Mouse (Mus musculus) testis, adult 2 months (tissue): ENCODE measurements at regions not wholly inside any gene's neighbourhood (a gene's known extent, or its start where the extent isn't known, plus 50 kb on each side); places are given as distances from the start of the nearest gene placed in this dataset.

Experiments used
- CTCF ChIP-seq: fragments of 200-500 bp; IDR thresholded peaks from 2 replicates; pipeline ENCODE4 v1.5.1; 2012; ENCODE audit warnings: low read depth, mild to moderate bottlenecking, inconsistent platforms, low read length, moderate library complexity; ENCODE audit not compliant: control insufficient read depth, insufficient read depth, insufficient replicate concordance
- POLR2A ChIP-seq: fragments of 200-500 bp; IDR thresholded peaks from 2 replicates; pipeline ENCODE4 v1.6.1; 2012; ENCODE audit warnings: low read depth, mild to moderate bottlenecking, inconsistent platforms, low read length, moderate library complexity; ENCODE audit not compliant: control insufficient read depth

- TF ChIP-seq CTCF (no peak), POLR2A (no peak)
Observed at GRCm38 (mm10) chr3:129038877-129039276, 160.8 kb upstream of the Pitx2 start.
